ENCODE assay signal across 10 mouse cellular contexts in genomic region chr6:121098511-121099227, GRCm38 (mm10). TPM values are rescaled to one million over a fixed set of nuclear protein-coding genes. Genes with fewer than 3 reads are reported as not detected.
A peak's percentile ranks its signal among the peaks of the same experiment; 100 is the strongest.
DNase-seq lines count a peak whose midpoint lies in the region; ATAC-seq lines count a peak whose summit lies in the region.
"Had no signal": no experiment of that assay in that cellular context is flagged by ENCODE, and none has a peak within 500 bp of the region (broad histone marks: within the 10 kb centered on the region; RNA-seq: fewer than 3 reads in every experiment).

No protein-coding gene starts in this region.

- 0 out of 2 replicates have a peak overlapping the region, but pooled peaks have one; percentile 26 for H3K27ac ChIP-seq in forebrain, embryonic 12.5 days
- H3K27ac ChIP-seq: stomach, postnatal 0 days had no signal

- H3K4me2 ChIP-seq in forebrain, embryonic 12.5 days, result no peak overlapping the region

- 85% methylated on average over 9 of the region's 9 CpGs for WGBS in forebrain, embryonic 12.5 days

- H3K9ac ChIP-seq in forebrain, embryonic 12.5 days, result no peak overlapping the region

- H3K9me3 ChIP-seq in forebrain, embryonic 12.5 days, result no peaks in the 10 kb centered on the region

- H3K27me3 ChIP-seq in forebrain, embryonic 12.5 days, result no peaks in the 10 kb centered on the region

- no peak for ATAC-seq in forebrain, embryonic 12.5 days (ENCODE audit: low FRiP score)
- peak; percentile 24 for ATAC-seq in megakaryocyte-erythroid progenitor cell, adult 5-6 weeks (replicated peaks; ENCODE audit: low FRiP score, low TSS enrichment, poor library complexity, severe bottlenecking)
- ATAC-seq in inflammation-experienced regulatory T-cells, adult 6 months, result no peak

- intact Hi-C loops in left cerebral cortex, postnatal 36 days (cut with DNase I), result no loop called here

- H3K36me3 ChIP-seq in forebrain, embryonic 12.5 days (replicated peaks), result no peaks in the 10 kb centered on the region

- H3K4me1 ChIP-seq in forebrain, embryonic 12.5 days, result peaks cover 13% of the 10 kb centered on the region

- peak; percentile 53 for DNase-seq in adrenal gland, postnatal 14 days
- no peak for DNase-seq in adrenal gland, postnatal 25 days
- DNase-seq in kidney, adult 9 months, result peak; percentile 44
- no peak for DNase-seq in kidney, postnatal 4 days
- no peak for DNase-seq in left cerebral cortex, postnatal 36 days (ENCODE audit: low spot score in 2 of 2)
- DNase-seq: layer of hippocampus, adult 9-11 months had no signal

- no peak overlapping the region for H3K4me3 ChIP-seq in forebrain, embryonic 12.5 days (replicated peaks)

RNA-seq across cellular contexts. Expression of gene Mical3, which starts 32.1 kb away (rescaled TPM):
- total RNA-seq in adrenal gland, postnatal 14 days (2021), result 56.9 and 59.6 TPM in 2 replicates
- 65.9 and 72.6 TPM in 2 replicates for total RNA-seq in adrenal gland, postnatal 25 days (2021)
- 17.6 and 18.8 TPM in 2 replicates for polyA plus RNA-seq in forebrain, embryonic 12.5 days (2016; fragmentation: Nextera tagmentation; extraction: Ambion mirVana)
- 77.2 and 89.3 TPM in 2 replicates for total RNA-seq in megakaryocyte-erythroid progenitor cell, adult 5-6 weeks (2014; fragmentation: Nextera tagmentation)
- 23.6 and 26.4 TPM in 2 replicates for total RNA-seq in megakaryocyte-erythroid progenitor cell, adult 5-6 weeks (2017)
- 100 to 1,000 TPM; 100 to 150 TPM for total RNA-seq in left cerebral cortex, postnatal 36 days (2021)
- polyA plus RNA-seq in inflammation-experienced regulatory T-cells, adult 6 months (2017; shearing (Covaris generic)), result 10 to 100 TPM in 1 of 3 experiments, 1 to 10 TPM in 2; 2.8 to 13.9 (median 8.0) TPM

Comparison
In these comparisons a context has a peak if more than half of its experiments do, and no peak if none do; other contexts are left out.
1. DNase-seq: peak in adrenal gland, postnatal 14 days (single experiment) and kidney, adult 9 months (single experiment); none in adrenal gland, postnatal 25 days (single experiment), kidney, postnatal 4 days (0 of 2) and left cerebral cortex, postnatal 36 days (0 of 2).